Mouse (Mus musculus) forebrain, embryonic 16.5 days (tissue): ENCODE measurements around the gene Nol8. TPM values are rescaled to one million over a fixed set of nuclear protein-coding genes. Genes with fewer than 3 reads are reported as not detected.

Experiments
- ATAC-seq: fragments of 200-750 bp; cut with Nextera tagmentation; 2 replicates; pipeline ENCODE4 v1.8.0; 2017; ENCODE audit warnings: mild to moderate bottlenecking, moderate library complexity
- H3K27ac ChIP-seq: fragments of 300-500 bp; sonication (generic); 2 replicates; pipeline ENCODE4 v1.5.1; 2014; ENCODE audit warnings: low read length, control low read depth
- H3K27me3 ChIP-seq: fragments of 300-500 bp; sonication (generic); replicated peaks from 2 replicates; pipeline ENCODE4 v1.6.1; 2014; ENCODE audit warnings: low read length; ENCODE audit not compliant: control insufficient read depth, insufficient read depth
- H3K36me3 ChIP-seq: fragments of 300-500 bp; sonication (generic); 2 replicates; pipeline ENCODE4 v1.6.1; 2014; ENCODE audit not compliant: control insufficient read depth, insufficient read depth
- H3K4me1 ChIP-seq: fragments of 300-500 bp; sonication (generic); replicated peaks from 2 replicates; pipeline ENCODE4 v1.6.1; 2014; ENCODE audit warnings: low read length; ENCODE audit not compliant: control insufficient read depth, insufficient read depth
- H3K4me2 ChIP-seq: fragments of 300-500 bp; sonication (generic); 2 replicates; pipeline ENCODE4 v1.6.1; 2014; ENCODE audit warnings: mild to moderate bottlenecking, low read length, control low read depth
- H3K4me3 ChIP-seq: fragments of 300-500 bp; sonication (generic); replicated peaks from 2 replicates; pipeline ENCODE4 v1.5.1; 2014; ENCODE audit warnings: mild to moderate bottlenecking, low read length, control low read depth
- H3K9ac ChIP-seq: fragments of 300-500 bp; sonication (generic); replicated peaks from 2 replicates; pipeline ENCODE4 v1.6.1; 2014; ENCODE audit warnings: low read depth, low read length, control low read depth
- H3K9me3 ChIP-seq: fragments of 300-500 bp; sonication (generic); 2 replicates; pipeline ENCODE4 v1.6.1; 2016; ENCODE audit warnings: low read length; ENCODE audit not compliant: control insufficient read depth
- WGBS: fragments of 180-500 bp; shearing (Covaris S2); extraction: QIAGEN DNeasy Blood & Tissue Kit; methylation state at CpG from one replicate; pipeline ENCODE4 v1.1.7; 2014; 5-methylcytosine and 5-hydroxymethylcytosine counted together
- polyA plus RNA-seq: library from polyadenylated mRNA; unstranded; fragments of >200 nt; fragmentation: Nextera tagmentation; extraction: Ambion mirVana; gene quantifications from 2 replicates; pipeline ENCODE4 v1.2.1, GENCODE M21; 2015

Gene Nol8
- polyA plus RNA-seq = 24.4 and 25.2 TPM in 2 replicates

- under 1% methylated on average over 68 of the region's 68 CpGs for WGBS
- H3K4me1 ChIP-seq = peaks cover 14% of the 10 kb centered on the region
- peak within 1 kb of the TSS; percentile 65 for H3K9ac ChIP-seq
- peak within 1 kb of the TSS; percentile 90 for H3K4me2 ChIP-seq
- no peaks in the 10 kb centered on the region for H3K27me3 ChIP-seq
- 0 out of 2 replicates have a peak within 1 kb of the TSS, but pooled peaks have one; percentile 4 for H3K27ac ChIP-seq
- ATAC-seq = peak; percentile 99
- H3K9me3 ChIP-seq = no peaks in the 10 kb centered on the region
- H3K4me3 ChIP-seq = peak within 1 kb of the TSS; percentile 85
- H3K36me3 ChIP-seq = 0 out of 2 replicates have a peak, but pooled peaks cover 3% of the 10 kb centered on the region
Observed at GRCm38 (mm10) chr13:49652481-49653179, at the start of gene Nol8, which contains the start of gene Cenpp. Nol8 (plus strand) TSS chr13:49653078. Cenpp (minus strand) TSS chr13:49652785.

DNA sequence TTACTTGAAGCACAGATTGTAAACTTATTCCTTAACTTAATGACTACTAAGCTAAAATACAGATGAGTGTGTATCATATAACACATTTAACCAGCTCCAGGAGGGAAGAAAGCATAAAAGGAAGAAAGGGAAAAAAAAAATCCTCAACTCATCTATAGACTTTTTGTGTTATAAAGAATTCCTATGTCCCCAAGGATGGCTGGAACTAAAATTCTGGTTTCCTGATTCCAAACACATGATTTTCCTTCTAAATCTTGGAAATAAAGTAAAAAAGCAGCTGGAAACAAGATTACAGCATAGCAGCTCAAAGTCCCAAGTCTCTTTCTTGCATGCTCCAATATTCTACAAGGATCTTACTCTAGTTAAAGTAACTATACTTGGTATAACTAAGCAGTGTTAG is 49.3 kb upstream of the Nol8 start:
- H3K27ac ChIP-seq = no peak overlapping the region
- H3K4me2 ChIP-seq = no peak overlapping the region
- H3K9ac ChIP-seq = no peak overlapping the region
- no peak overlapping the region for H3K4me3 ChIP-seq
- ATAC-seq = no peak
- H3K27me3 ChIP-seq = no peaks in the 10 kb centered on the region
- no peaks in the 10 kb centered on the region for H3K4me1 ChIP-seq
- no peaks in the 10 kb centered on the region for H3K9me3 ChIP-seq
- no peaks in the 10 kb centered on the region for H3K36me3 ChIP-seq

DNA sequence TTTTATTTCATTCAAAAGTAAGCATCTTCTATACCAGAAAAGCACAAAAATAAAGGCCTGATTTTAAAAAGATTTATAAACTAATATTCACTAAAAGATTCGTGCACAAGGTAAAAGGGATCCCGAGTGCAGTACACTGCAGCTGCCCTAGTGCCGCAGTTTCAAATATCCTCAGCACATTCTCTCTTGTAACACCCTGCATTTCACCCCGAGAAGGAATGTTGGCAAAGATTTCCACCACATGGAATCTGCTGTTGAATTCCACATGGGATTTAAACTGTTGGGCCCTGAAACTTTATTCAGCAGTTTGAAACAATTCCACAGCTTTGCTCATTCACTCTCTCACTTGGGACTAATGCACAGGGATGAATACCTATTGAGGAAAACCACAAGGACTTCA is 45.2 kb upstream of the Nol8 start, which contains the start of gene Ogn:
Gene Ogn, plus strand, starts transcription at position 333 of the 400 bp plus-strand sequence.
- Histone ChIP-seq H3K27me3 (no peaks in the 10 kb centered on the region), H3K4me2 (no peak within 1 kb of the TSS), H3K4me3 (no peak within 1 kb of the TSS), H3K36me3 (no peaks in the 10 kb centered on the region), H3K27ac (no peak within 1 kb of the TSS), H3K4me1 (no peaks in the 10 kb centered on the region), H3K9ac (no peak within 1 kb of the TSS), H3K9me3 (no peaks in the 10 kb centered on the region)
- WGBS = 35% methylated on average over 4 of the region's 4 CpGs
- ATAC-seq = no peak

- Histone ChIP-seq H3K27me3 (no peaks in the 10 kb centered on the region), H3K36me3 (no peaks in the 10 kb centered on the region), H3K9ac (no peak overlapping the region), H3K9me3 (no peaks in the 10 kb centered on the region), H3K4me1 (no peaks in the 10 kb centered on the region), H3K4me3 (no peak overlapping the region), H3K27ac (no peak overlapping the region), H3K4me2 (no peak overlapping the region)
- ATAC-seq = no peak
- 75% methylated on average over 4 of the region's 4 CpGs for WGBS
Observed at GRCm38 (mm10) chr13:49608589-49609322, 44.1 kb upstream of the Nol8 start.

GRCm38 (mm10) chr13:49617021-49617420 is 35.9 kb upstream of the Nol8 start:
- Histone ChIP-seq H3K27ac (no peak overlapping the region), H3K9me3 (no peaks in the 10 kb centered on the region), H3K4me2 (no peak overlapping the region), H3K27me3 (no peaks in the 10 kb centered on the region), H3K36me3 (no peaks in the 10 kb centered on the region), H3K4me3 (no peak overlapping the region), H3K4me1 (no peaks in the 10 kb centered on the region), H3K9ac (no peak overlapping the region)
- ATAC-seq = no peak
- 94% methylated on average over 3 of the region's 3 CpGs for WGBS

- H3K4me3 ChIP-seq = no peak overlapping the region
- H3K27me3 ChIP-seq = no peaks in the 10 kb centered on the region
- H3K36me3 ChIP-seq = no peaks in the 10 kb centered on the region
Observed at GRCm38 (mm10) chr13:49618365-49618764, 34.5 kb upstream of the Nol8 start.

DNA sequence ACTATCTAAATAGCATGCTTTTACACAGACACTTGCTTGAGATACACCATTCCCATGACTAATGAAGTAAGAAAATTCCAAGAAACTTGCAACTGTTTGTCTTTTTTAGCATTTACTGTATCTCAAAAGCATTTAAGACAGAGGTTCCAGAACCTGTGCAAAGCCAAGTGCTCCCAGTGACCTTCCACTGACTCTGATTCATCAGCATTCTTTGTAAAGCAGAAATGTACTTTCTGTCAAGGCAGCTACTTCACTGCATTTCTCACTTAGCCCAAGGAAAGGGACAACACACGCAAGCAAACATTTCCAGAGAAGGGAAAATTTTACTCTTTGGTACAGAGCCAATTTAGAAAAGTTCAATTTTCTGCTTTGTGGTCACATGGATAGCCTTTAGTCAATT is 29.7 kb upstream of the Nol8 start:
- H3K4me2 ChIP-seq = no peak overlapping the region
- no peak for ATAC-seq
- H3K4me1 ChIP-seq = no peaks in the 10 kb centered on the region
- H3K9me3 ChIP-seq = no peaks in the 10 kb centered on the region
- H3K36me3 ChIP-seq = no peaks in the 10 kb centered on the region
- H3K27ac ChIP-seq = no peak overlapping the region
- WGBS = 94% methylated on average over 1 of the region's 1 CpGs
- no peak overlapping the region for H3K9ac ChIP-seq
- no peak overlapping the region for H3K4me3 ChIP-seq
- H3K27me3 ChIP-seq = no peaks in the 10 kb centered on the region

More at GRCm38 (mm10) chr13:49618365-49618764, 34.5 kb upstream of the Nol8 start:
- no peaks in the 10 kb centered on the region for H3K9me3 ChIP-seq
- H3K4me1 ChIP-seq = no peaks in the 10 kb centered on the region
- H3K27ac ChIP-seq = no peak overlapping the region
- no peak overlapping the region for H3K9ac ChIP-seq
- no peak overlapping the region for H3K4me2 ChIP-seq
- ATAC-seq = no peak

- Histone ChIP-seq H3K9me3 (no peaks in the 10 kb centered on the region), H3K27ac (no peak overlapping the region), H3K4me1 (no peaks in the 10 kb centered on the region), H3K27me3 (no peaks in the 10 kb centered on the region), H3K36me3 (no peaks in the 10 kb centered on the region), H3K4me2 (no peak overlapping the region), H3K9ac (no peak overlapping the region), H3K4me3 (no peak overlapping the region)
- ATAC-seq = no peak
Observed at GRCm38 (mm10) chr13:49628167-49628566, 24.7 kb upstream of the Nol8 start.

- 89% methylated on average over 2 of the region's 2 CpGs for WGBS
- no peak for ATAC-seq
Observed at GRCm38 (mm10) chr13:49629076-49629475, 23.8 kb upstream of the Nol8 start.

More at GRCm38 (mm10) chr13:49629076-49629475, 23.8 kb upstream of the Nol8 start:
- Histone ChIP-seq H3K27ac (no peak overlapping the region), H3K9me3 (no peaks in the 10 kb centered on the region), H3K4me1 (no peaks in the 10 kb centered on the region), H3K4me2 (no peak overlapping the region), H3K27me3 (no peaks in the 10 kb centered on the region), H3K9ac (no peak overlapping the region), H3K4me3 (no peak overlapping the region), H3K36me3 (no peaks in the 10 kb centered on the region)
